Mouse (Mus musculus) spleen, adult 2 months (tissue): ENCODE measurements around the gene Med24.

Source experiments
- CTCF ChIP-seq: fragments of 200-500 bp; IDR thresholded peaks from 2 replicates; pipeline ENCODE4 v1.5.1; 2011; ENCODE audit warnings: mild to moderate bottlenecking, inconsistent platforms; ENCODE audit not compliant: insufficient read depth, insufficient read length, insufficient replicate concordance; ENCODE audit errors: extremely low read depth
- POLR2A ChIP-seq: fragments of 200-500 bp; IDR thresholded peaks from 2 replicates; pipeline ENCODE4 v1.6.1; 2011; ENCODE audit warnings: low read depth, low read length, inconsistent platforms

DNA sequence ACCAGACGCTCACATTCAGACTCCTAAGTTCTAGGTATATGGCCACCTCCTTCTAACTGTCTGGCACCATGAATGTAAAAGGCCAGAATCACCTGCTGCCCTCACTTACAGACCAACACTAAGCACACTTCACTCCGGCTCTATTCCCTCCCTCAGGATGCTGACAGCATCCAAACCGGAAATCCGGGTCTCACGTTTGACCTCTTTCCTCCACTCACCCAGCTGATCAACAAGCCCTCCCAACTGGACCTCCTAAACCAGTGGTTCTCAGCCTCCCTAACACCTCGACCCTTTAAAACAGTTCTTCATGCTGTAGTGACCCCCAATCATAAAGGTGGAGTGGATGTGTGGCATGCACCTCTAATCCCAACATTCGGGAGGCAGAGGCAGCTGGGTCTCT, 6.1 kb downstream of the Med24 start:
- TF ChIP-seq CTCF (no peak), POLR2A (no peak)
